Mouse (Mus musculus): ENCODE results near the gene Zbtb1. TPM values are rescaled to one million over a fixed set of nuclear protein-coding genes. Genes with fewer than 3 reads are reported as not detected.

Zbtb1 gene
- polyA plus RNA-seq, 1 experiment from 2014 or later: 8.0 TPM

Other genes starting within 250 kb of the Zbtb1 start
- 0.10 and 0.47 TPM in 2 replicates for gene Esr2, start 193.0 kb upstream of the Zbtb1 start, polyA plus RNA-seq (2016; fragmentation: Nextera tagmentation; extraction: Ambion mirVana)
- gene Tex21, start 123.5 kb upstream of the Zbtb1 start, polyA plus RNA-seq (2016; fragmentation: Nextera tagmentation; extraction: Ambion mirVana): not detected in 2 replicates
- 108 and 110 TPM in 2 replicates for gene Mthfd1, start 115.0 kb upstream of the Zbtb1 start, polyA plus RNA-seq (2016; fragmentation: Nextera tagmentation; extraction: Ambion mirVana)
- 2.6 and 3.1 TPM in 2 replicates for gene Akap5, start 45.4 kb upstream of the Zbtb1 start, polyA plus RNA-seq (2016; fragmentation: Nextera tagmentation; extraction: Ambion mirVana)
- gene Zbtb25, start 664 bp upstream of the Zbtb1 start, polyA plus RNA-seq (2016; fragmentation: Nextera tagmentation; extraction: Ambion mirVana): 18.6 and 20.1 TPM in 2 replicates
- gene Hspa2, start 33.9 kb downstream of the Zbtb1 start, polyA plus RNA-seq (2016; fragmentation: Nextera tagmentation; extraction: Ambion mirVana): 3.1 and 3.7 TPM in 2 replicates
- 0.30 and 0.47 TPM in 2 replicates for gene Ppp1r36, start 47.3 kb downstream of the Zbtb1 start, polyA plus RNA-seq (2016; fragmentation: Nextera tagmentation; extraction: Ambion mirVana)
- 1.5 and 2.4 TPM in 2 replicates for gene Plekhg3, start 160.6 kb downstream of the Zbtb1 start, polyA plus RNA-seq (2016; fragmentation: Nextera tagmentation; extraction: Ambion mirVana)

All from forebrain, embryonic 10.5 days (tissue).